Mouse (Mus musculus) ES-E14 (cell line): ENCODE results near the gene Safb2. TPM values are rescaled to one million over a fixed set of nuclear protein-coding genes. Genes with fewer than 3 reads are reported as not detected.
A peak's percentile ranks its signal among the peaks of the same experiment; 100 is the strongest.
"Not testable (repeated sequence)": the region's sequence is repeated elsewhere in the genome, so short reads cannot be mapped to it uniquely, and the experiment has no call there.

Experiments used
- DNase-seq: peaks from one replicate; pipeline ENCODE4 v3.0.0-alpha.2; 2013; ENCODE audit warnings: low read depth, low spot score
- H3K27ac ChIP-seq: 2 replicates; pipeline ENCODE4 v1.5.1; 2012; ENCODE audit warnings: low read depth, mild to moderate bottlenecking, low read length, moderate library complexity, mixed read lengths; ENCODE audit not compliant: poor library complexity, insufficient read depth, severe bottlenecking
- H3K36me3 ChIP-seq: 2 replicates; pipeline ENCODE4 v1.6.1; 2012; ENCODE audit warnings: mild to moderate bottlenecking, low read length, moderate library complexity, mixed read lengths; ENCODE audit not compliant: control insufficient read depth, poor library complexity, insufficient read depth, severe bottlenecking
- H3K4me1 ChIP-seq, 2 experiments: fragments of 150-350 bp in 1 of 2; sonication (generic) in 1 of 2; 2 replicates each; pipeline ENCODE4 v1.6.1; 2012; ENCODE audit warnings: low read length in 2 of 2, mild to moderate bottlenecking in 1 of 2, mixed read lengths in 1 of 2; ENCODE audit not compliant: control insufficient read depth in 2 of 2, insufficient read depth in 2 of 2, poor library complexity in 1 of 2
- H3K4me3 ChIP-seq, 2 experiments: fragments of 150-350 bp in 1 of 2; sonication (generic) in 1 of 2; 2 replicates each; pipeline ENCODE4 v1.5.1; 2012; ENCODE audit warnings: low read length in 2 of 2, low read depth in 1 of 2, mild to moderate bottlenecking in 1 of 2, mixed read lengths in 1 of 2; ENCODE audit not compliant: insufficient read depth in 1 of 2, poor library complexity in 1 of 2, severe bottlenecking in 1 of 2
- H3K9ac ChIP-seq: 2 replicates; pipeline ENCODE4 v1.6.1; 2012; ENCODE audit warnings: low read depth, mild to moderate bottlenecking, low read length, mixed read lengths; ENCODE audit not compliant: poor library complexity, insufficient read depth, severe bottlenecking
- H3K9me3 ChIP-seq: fragments of 150-350 bp; sonication (generic); 2 replicates; pipeline ENCODE4 v1.6.1; 2012; ENCODE audit warnings: low read depth, mild to moderate bottlenecking, low read length; ENCODE audit not compliant: control insufficient read depth, insufficient read depth
- CHD2 ChIP-seq: IDR thresholded peaks from 2 replicates; pipeline ENCODE4 v1.6.1; 2014; ENCODE audit warnings: mild to moderate bottlenecking, low read depth, low read length, inconsistent platforms
- HCFC1 ChIP-seq: IDR thresholded peaks from 2 replicates; pipeline ENCODE4 v1.6.1; 2012; ENCODE audit warnings: low read length, inconsistent platforms, borderline replicate concordance; ENCODE audit not compliant: insufficient read depth
- MAFK ChIP-seq: IDR thresholded peaks from 2 replicates; pipeline ENCODE4 v1.6.1; 2014; ENCODE audit warnings: mild to moderate bottlenecking, low read depth, low read length, inconsistent platforms; ENCODE audit not compliant: insufficient read depth
- ZC3H11A ChIP-seq: IDR thresholded peaks from 2 replicates; pipeline ENCODE4 v1.6.1; 2012; ENCODE audit warnings: low read depth, mild to moderate bottlenecking, inconsistent platforms, low read length, borderline replicate concordance
- ZNF384 ChIP-seq: IDR thresholded peaks from 2 replicates; pipeline ENCODE4 v1.6.1; 2012; ENCODE audit warnings: low read depth, low read length, inconsistent platforms
- in situ Hi-C, 2 experiments: fragments of 600-800 bp; cut with MboI; formaldehyde crosslinking; loops; one replicate each; pipeline ENCODE4 v1.15.1; 2025; ENCODE audit warnings: low sequenced_read_pairs in 2 of 2, inconsistent platforms in 1 of 2; ENCODE audit not compliant: unreplicated experiment in 2 of 2
- total RNA-seq: library from RNA; depleted of rRNA; stranded (reverse); fragments of 300-350 nt; gene quantifications from 2 replicates; pipeline ENCODE4 v1.2.3, GENCODE M21; 2012

Gene Safb2
- total RNA-seq, 1 experiment, result 113 TPM

DNA sequence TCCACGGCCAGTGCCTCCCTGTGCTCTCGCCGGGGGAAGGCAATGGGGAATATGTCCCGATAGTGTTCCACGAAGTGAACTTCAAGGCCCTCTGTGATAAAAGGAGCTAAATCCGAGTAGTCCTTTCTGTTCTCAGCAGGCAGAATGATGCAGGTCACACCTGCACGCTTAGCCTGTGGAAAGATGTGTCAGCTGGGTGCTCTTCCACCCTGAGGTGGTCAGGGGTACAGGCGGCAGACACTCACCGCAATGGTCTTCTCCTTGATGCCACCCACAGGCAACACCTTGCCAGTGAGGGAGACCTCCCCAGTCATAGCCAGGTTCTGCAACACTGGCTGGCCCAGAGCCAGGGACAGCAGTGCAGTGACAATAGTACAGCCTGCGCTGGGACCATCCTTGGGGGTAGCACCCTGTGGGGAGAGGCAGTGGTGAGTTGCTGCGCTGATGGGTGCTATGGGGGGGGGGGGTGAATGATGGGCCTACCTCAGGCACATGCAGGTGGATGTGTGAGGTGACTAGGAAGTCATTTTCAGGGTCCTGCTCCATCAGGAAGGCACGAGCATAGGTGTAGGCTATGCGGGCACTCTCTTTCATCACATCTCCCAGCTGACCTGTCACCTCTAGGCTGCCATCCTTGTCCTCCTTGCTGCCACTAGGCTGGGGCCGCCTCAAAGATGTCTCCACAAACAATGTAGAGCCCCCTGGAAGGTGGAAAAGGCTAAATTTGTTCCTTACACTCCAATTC lies 30.2 kb upstream of the Safb2 start:
- peak; percentile 11 for DNase-seq
- H3K27ac ChIP-seq, result peak overlapping the region; percentile 85; the same call in 1 of the 2 replicates

DNA sequence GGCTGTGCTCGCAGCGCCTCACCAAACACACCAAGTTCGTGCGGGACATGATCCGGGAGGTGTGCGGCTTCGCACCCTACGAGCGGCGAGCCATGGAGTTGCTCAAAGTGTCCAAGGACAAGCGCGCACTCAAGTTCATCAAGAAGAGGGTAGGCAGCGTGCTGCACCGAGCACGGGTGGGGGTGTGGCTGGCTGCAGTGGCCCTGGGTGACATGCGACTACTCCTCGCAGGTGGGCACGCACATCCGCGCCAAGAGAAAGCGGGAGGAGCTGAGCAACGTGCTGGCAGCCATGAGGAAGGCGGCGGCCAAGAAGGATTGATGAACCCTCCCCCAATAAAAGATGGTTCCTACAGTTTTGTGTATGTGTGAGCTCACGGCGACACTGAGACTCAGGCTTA lies 29.5 kb upstream of the Safb2 start:
- peak overlapping the region; percentile 94 for H3K9ac ChIP-seq
- H3K9me3 ChIP-seq, in situ Hi-C loops: not testable (repeated sequence)
- peaks cover 5 to 17% of the 10 kb centered on the region in 2 experiments; a peak in 3 of 4 replicates for H3K4me1 ChIP-seq
- peak; percentile 13 for DNase-seq
- peaks cover 52% of the 10 kb centered on the region for H3K36me3 ChIP-seq
- peak overlapping the region; percentile 85 to 89 for H3K4me3 ChIP-seq
- H3K27ac ChIP-seq, result peak overlapping the region; percentile 85

More for the DNA sequence above, 30.2 kb upstream of the Safb2 start:
- no peak for TF ChIP-seq ZC3H11A
- TF ChIP-seq ZNF384, result no peak
- TF ChIP-seq CHD2, result peak; percentile 56
- peak overlapping the region; percentile 94 for H3K9ac ChIP-seq
- H3K36me3 ChIP-seq, result peaks cover 59% of the 10 kb centered on the region
- in situ Hi-C loops, result no loop called here
- H3K9me3 ChIP-seq, result no peaks in the 10 kb centered on the region
- peak overlapping the region; percentile 85 to 89 for H3K4me3 ChIP-seq
- peaks cover 5 to 17% of the 10 kb centered on the region in 2 experiments; a peak in 3 of 4 replicates for H3K4me1 ChIP-seq

DNA sequence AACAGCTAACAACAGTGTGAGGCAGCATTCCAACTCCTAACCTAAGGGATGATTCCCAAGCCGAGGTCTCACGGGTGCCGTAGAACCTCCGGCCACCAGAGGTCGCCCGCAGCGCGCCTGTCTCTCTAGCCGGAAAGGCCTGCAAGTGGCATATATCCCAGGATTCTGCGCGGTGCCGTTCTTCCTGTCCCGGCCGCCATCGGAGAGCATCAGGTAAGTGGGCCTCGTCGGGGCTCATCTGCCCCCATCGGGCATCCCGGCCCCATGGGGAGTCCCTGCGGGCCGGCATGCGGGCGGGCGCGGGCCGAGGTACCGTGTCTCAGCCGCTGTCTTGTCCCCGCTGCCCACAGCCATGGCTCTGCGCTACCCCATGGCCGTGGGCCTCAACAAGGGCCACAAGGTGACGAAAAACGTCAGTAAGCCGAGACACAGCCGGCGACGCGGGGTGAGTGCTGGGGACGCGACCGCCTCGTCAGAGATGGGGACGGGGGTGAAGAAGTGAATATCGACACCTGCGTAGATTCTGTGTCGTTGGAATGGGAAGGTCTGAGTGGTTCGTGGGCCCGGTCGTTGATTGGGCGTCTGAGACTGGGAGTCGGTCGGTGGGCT lies 29.0 kb upstream of the Safb2 start, which contains the start of gene Rpl36:
Gene Rpl36 (plus strand): TSS at position 181 of the 609 bp plus-strand sequence.
- Histone ChIP-seq H3K9ac (peak within 1 kb of the TSS; percentile 94), H3K4me3 (peak within 1 kb of the TSS; percentile 85 to 95), H3K4me1 (peaks cover 7 to 22% of the 10 kb centered on the region in 2 experiments), H3K36me3 (peaks cover 47% of the 10 kb centered on the region), H3K9me3 (no peaks in the 10 kb centered on the region), H3K27ac (peak within 1 kb of the TSS; percentile 85)
- TF ChIP-seq HCFC1 (peak; percentile 67; the same call in 1 of the 2 replicates), ZC3H11A (no peak), CHD2 (no peak), MAFK (no peak), ZNF384 (no peak)
- in situ Hi-C loops, result no loop called here
- DNase-seq, result peak; percentile 78

GRCm38 (mm10) chr17:56612565-56612939 lies 28.2 kb upstream of the Safb2 start:
- H3K4me3 ChIP-seq, result peak overlapping the region; percentile 67 to 95
- peak overlapping the region; percentile 17 for H3K27ac ChIP-seq

More at GRCm38 (mm10) chr17:56612565-56612939, 28.2 kb upstream of the Safb2 start:
- Histone ChIP-seq H3K9ac (peak overlapping the region; percentile 78), H3K4me1 (peaks cover 7 to 22% of the 10 kb centered on the region in 2 experiments), H3K36me3 (peaks cover 41% of the 10 kb centered on the region)
- DNase-seq, H3K9me3 ChIP-seq, in situ Hi-C loops: not testable (repeated sequence)
